Mouse (Mus musculus) left cerebral cortex, adult 2 months (tissue): ENCODE measurements at regions not wholly inside any gene's neighbourhood (a gene's known extent, or its start where the extent isn't known, plus 50 kb on each side); places are given as distances from the start of the nearest gene placed in this dataset.

Source experiments
- DNase-seq, 2 experiments: peaks; one replicate each; pipeline ENCODE4 v3.0.0; 2021 to 2022; ENCODE audit warnings: low spot score in 2 of 2, mixed read lengths in 1 of 2; ENCODE audit errors: extremely low spot score in 1 of 2
- H3K27ac ChIP-seq: fragments of 200-600 bp; 2 replicates; pipeline ENCODE4 v1.8.1; 2022
- H3K4me3 ChIP-seq: fragments of 200-600 bp; 2 replicates; pipeline ENCODE4 v1.8.1; 2022
- CTCF ChIP-seq: fragments of 200-600 bp; IDR thresholded peaks from 2 replicates; pipeline ENCODE4 v1.8.1; 2022; ENCODE audit warnings: antibody characterized with exemption, mild to moderate bottlenecking, moderate library complexity
- intact Hi-C: fragments of 180-260 bp; cut with DNase I; formaldehyde crosslinking; loops from one replicate; pipeline ENCODE4 v1.15.1; 2025

- peak in 1 of 2 experiments; percentile 8 for DNase-seq
- no peak overlapping the region for H3K4me3 ChIP-seq
- TF ChIP-seq CTCF: no peak
- intact Hi-C loops: no loop called here
- H3K27ac ChIP-seq: no peak overlapping the region
Observed at GRCm38 (mm10) chr7:64075696-64076313, 77.8 kb upstream of the Trpm1 start.

- intact Hi-C loops: no loop called here
- TF ChIP-seq CTCF: no peak
- Histone ChIP-seq H3K4me3 (no peak overlapping the region), H3K27ac (no peak overlapping the region)
- DNase-seq: no peak
Observed at GRCm38 (mm10) chr7:64074661-64075234, 78.9 kb upstream of the Trpm1 start.

DNA sequence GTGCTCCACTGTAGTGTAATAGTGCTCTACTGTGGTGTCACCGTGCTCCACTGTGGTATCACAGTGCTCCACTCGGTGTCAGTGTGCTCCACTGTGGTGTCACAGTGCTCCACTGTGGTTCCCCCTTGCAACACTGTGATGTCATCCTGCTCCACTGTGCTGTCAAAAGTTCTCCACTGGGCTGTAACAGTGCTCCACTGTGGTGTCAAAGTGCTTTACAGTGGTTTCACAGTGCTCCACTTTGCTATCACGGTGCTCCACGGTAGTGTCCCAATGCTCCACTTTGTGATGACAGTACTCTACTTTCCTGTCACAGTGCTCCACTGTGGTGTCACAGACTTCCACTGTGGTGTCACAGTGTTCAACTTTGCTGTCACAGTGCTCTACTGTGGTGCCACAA, 79.4 kb upstream of the Trpm1 start:
- no peak for TF ChIP-seq CTCF
- intact Hi-C loops: no loop called here
- no peak for DNase-seq

GRCm38 (mm10) chr7:64073781-64074180, 79.9 kb upstream of the Trpm1 start:
- Histone ChIP-seq H3K27ac (no peak overlapping the region), H3K4me3 (no peak overlapping the region)
- TF ChIP-seq CTCF: no peak
- intact Hi-C loops: no loop called here
- DNase-seq: no peak

More for the DNA sequence above, 79.4 kb upstream of the Trpm1 start:
- Histone ChIP-seq H3K27ac (no peak overlapping the region), H3K4me3 (no peak overlapping the region)

DNA sequence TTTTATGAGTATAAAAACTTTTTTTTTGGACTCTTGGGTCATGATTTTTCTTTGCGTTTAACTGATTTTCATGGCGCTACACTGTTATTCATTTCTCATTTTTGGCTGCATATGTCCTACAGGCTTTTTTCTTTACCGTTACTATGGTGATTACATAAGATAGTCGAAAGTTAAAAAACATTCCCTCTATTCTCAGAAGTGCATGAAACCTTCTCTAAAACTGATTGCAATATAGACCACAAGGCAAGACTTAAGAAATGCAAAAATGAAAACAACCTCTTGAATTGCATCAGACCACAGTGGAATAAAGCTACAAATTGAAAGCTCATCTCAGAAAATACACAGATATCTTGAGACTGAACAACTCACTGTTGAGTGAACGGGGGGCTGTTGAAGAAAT, 82.7 kb upstream of the Trpm1 start:
- no peak for TF ChIP-seq CTCF
- intact Hi-C loops: no loop called here
- H3K27ac ChIP-seq: no peak overlapping the region
- H3K4me3 ChIP-seq: no peak overlapping the region
- no peak for DNase-seq

DNA sequence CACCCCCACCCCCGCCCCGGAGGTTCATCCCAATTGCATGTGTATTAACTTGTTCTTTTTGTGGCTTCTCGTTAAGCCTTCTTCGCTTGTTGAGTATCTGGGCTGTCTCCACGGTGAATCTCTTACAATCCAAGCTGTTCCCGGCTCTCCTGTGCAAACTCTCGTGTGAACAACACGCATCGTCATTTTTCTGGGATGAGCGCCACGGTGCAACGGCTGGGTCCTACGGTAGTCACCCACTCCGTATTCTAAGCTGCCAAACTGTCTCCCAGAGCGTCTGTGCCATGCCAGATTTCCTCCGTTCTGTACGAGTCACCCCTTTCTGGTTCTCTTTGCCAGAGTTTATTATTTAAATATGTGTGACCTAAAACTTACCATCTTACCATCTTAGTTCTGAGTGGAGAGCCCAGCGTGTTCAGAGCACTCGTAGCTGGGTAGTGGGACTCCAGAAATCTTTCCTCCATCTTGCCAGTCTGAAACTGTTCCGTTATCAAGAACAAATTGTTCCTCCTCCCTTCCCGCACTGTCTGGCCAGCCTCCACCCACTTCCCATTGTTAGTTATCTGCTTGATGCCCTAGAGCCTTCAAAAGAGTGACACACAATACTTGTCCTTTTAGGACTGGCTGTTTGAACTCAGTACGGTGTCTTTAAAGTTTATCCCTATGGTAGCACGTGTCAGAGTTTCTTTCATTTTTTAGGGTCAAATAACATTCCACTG, 87.9 kb upstream of the Trpm1 start:
- Histone ChIP-seq H3K27ac (peak overlapping the region; percentile 64; the same call in 1 of the 2 replicates), H3K4me3 (no peak overlapping the region)
- no peak for TF ChIP-seq CTCF
- intact Hi-C loops: loop anchor here (1.0 to 2.0 kb wide), 3 partner anchors 32 to 127 kb away; partner anchors contain the start of gene Klf13
- DNase-seq: peak; percentile 65 to 88

DNA sequence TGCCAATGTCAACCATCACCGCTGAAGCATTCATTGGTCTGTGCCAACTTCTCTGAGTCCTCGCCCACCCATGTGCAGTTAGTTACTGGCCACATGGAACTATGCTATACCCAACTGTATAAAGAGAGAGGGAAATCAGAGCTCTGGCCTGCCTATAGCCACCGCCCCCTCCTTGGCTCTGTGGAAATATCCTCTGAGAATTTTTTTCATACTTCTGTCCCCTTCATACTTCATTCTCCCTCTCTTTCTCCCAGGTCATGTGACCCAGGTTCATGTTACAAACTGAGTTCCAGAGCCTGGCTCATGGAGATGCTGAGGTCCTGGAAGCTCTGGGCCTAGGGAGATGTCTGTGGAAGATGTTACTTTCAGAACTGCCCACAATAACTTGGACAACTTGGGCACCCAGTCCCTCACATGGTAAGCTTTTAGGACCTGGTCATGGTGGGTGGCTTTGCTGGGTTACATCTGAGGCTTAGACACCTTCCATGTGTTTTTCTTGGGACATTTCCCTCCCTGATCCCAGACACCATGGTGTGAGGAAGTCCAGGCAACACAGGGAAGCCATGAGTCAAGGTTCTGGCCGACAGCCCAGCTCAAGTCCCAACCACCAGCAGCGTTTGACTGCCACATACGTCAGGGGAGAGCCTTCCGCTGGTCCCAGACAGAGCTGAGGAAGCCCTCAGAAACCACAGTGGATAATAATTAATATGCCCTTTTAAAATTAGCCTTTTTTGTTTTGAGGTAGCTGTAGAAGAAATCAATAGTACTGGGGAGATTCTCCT, 89.0 kb upstream of the Trpm1 start:
- Histone ChIP-seq H3K27ac (peak overlapping the region; percentile 64), H3K4me3 (no peak overlapping the region)
- peak in 1 of 2 experiments; percentile 55 for DNase-seq
- intact Hi-C loops: loop anchor here (1.0 to 2.0 kb wide), 3 partner anchors 31 to 126 kb away; partner anchors contain the start of gene Klf13
- no peak for TF ChIP-seq CTCF

GRCm38 (mm10) chr7:64061170-64061569, 92.5 kb upstream of the Trpm1 start:
- intact Hi-C loops: no loop called here
- Histone ChIP-seq H3K4me3 (no peak overlapping the region), H3K27ac (no peak overlapping the region)
- TF ChIP-seq CTCF: no peak
- DNase-seq: no peak

DNA sequence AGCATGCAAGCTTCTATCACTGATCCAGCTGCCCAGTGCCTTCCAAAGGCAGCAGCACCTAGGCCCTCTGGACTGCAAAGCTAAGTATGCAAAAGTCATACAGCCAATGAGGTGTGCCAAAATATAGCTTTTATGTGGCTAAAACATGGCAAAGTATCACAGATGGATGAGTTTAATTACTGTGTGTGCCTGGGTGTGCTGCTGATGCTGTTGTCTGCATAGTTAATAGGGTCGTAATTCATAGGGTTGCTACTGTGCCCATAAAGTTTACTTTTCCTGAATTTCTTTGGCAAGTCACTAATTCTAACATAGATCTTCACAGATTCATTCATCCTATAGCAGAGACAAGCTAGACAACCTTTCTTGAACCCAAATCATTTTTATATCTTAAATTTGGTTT, 93.1 kb upstream of the Trpm1 start:
- H3K27ac ChIP-seq: no peak overlapping the region
- H3K4me3 ChIP-seq: no peak overlapping the region
- no peak for DNase-seq
- TF ChIP-seq CTCF: no peak
- intact Hi-C loops: no loop called here

DNA sequence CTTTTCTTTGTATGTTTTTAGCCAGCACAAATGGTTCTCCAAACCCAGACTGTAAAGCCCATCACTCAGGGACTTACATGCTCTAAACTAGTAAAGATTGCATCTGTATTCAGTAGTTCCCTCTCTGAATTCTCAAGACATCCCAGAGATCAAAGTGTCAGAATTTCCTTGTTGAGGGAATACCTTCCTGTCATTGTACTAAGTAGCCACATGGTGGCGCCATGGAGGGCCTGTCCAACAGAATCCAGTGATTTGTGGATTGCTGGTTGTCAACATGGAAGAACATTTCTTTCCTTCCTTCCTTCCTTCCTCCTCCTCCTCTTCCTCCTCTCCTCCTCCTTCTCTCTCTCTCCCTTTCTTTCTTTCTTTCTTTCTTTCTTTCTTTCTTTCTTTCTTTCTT, 93.6 kb upstream of the Trpm1 start:
- Histone ChIP-seq H3K4me3 (no peak overlapping the region), H3K27ac (no peak overlapping the region)
- intact Hi-C loops: no loop called here
- TF ChIP-seq CTCF: peak; percentile 77
- no peak for DNase-seq

GRCm38 (mm10) chr7:64058282-64058872, 95.3 kb upstream of the Trpm1 start:
- no peak for DNase-seq

More at GRCm38 (mm10) chr7:64058282-64058872, 95.3 kb upstream of the Trpm1 start:
- intact Hi-C loops: no loop called here
- Histone ChIP-seq H3K4me3 (no peak overlapping the region), H3K27ac (no peak overlapping the region)
- TF ChIP-seq CTCF: no peak
